Mouse (Mus musculus) A20 (cell line): ENCODE data around the gene Mettl2.
A peak's percentile ranks its signal among the peaks of the same experiment; 100 is the strongest.
"Not testable (repeated sequence)": the region's sequence is repeated elsewhere in the genome, so short reads cannot be mapped to it uniquely, and the experiment has no call there.

Experiments used
- DNase-seq: peaks from one replicate; pipeline ENCODE4 v3.0.0-alpha.2; 2011; ENCODE audit warnings: low read depth, low spot score

The Mettl2 gene

DNA sequence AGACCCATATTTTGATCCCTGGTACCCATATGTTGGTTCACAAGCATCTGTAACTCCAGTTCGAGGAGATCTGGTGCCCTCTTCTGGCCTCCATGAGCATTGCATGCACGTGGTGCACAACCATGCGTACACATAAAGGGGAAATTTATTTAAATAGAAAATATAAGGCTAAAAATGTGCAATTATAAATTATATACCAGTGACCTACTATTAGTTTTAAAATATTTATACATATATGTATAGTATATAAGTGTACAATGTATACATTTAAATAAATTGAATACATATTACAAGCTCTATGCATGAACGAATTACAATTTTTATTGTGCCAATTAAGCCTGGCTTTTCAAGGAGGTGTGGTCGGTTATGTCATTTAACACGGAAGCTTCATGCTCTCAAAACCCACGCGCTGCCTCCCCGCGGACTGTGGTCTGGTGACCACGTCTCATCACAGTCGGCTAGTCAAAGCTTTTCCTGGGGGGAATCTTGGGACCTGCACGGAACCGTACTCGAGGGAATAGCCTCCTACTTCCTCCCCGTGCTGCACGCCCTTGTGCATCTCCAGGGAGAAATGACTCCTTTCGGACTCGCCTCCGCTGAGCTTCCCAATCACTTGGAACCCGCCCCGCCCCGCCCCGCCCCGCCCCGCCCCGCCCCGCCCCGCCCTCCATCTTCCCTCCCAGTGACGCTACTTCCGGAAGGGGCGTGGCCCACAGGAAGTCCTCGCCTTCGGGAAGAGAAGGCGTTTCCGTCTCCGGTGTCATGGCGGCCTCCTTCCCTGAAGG, at the start of gene Mettl2:
Mettl2 (plus strand) TSS at position 691 of the 785 bp plus-strand sequence.
- peak; percentile 94 for DNase-seq

DNA sequence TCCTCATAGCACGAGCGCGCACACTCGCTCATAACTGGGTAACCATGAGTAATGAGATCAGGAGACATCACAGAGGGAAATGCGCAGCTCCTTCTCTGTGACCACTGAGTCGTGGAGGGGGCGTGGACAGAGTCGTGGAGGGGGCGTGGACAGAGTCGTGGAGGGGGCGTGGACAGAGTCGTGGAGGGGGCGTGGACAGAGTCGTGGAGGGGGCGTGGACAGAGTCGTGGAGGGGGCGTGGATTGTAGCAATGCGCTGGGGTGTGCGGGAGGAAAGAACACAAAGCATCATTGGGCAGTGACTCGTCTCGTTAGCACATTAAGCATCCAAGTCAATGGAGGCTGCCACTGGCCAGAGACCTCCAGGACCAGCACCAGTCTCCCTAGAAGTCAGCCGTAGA, 13.8 kb upstream of the Mettl2 start:
- DNase-seq: not testable (repeated sequence)

DNA sequence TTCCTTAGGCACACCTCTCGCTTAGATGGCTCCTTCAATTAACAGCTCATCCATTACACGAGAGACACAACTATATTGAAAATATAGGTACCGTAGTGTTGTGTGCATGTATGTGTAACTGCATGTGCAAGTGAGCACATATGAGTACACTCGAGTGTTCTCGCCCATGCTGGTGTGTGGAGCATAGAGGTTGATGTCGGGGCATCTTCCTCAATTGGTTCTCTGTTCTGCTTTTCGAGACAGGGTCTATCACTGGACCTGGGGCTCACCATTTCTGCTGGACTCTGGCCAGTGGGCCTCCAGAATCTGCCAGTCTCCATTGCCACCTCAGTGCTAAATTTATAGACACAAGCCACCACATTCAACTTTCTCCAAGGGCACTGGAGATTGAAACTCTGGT, 8.4 kb upstream of the Mettl2 start:
- no peak for DNase-seq

DNA sequence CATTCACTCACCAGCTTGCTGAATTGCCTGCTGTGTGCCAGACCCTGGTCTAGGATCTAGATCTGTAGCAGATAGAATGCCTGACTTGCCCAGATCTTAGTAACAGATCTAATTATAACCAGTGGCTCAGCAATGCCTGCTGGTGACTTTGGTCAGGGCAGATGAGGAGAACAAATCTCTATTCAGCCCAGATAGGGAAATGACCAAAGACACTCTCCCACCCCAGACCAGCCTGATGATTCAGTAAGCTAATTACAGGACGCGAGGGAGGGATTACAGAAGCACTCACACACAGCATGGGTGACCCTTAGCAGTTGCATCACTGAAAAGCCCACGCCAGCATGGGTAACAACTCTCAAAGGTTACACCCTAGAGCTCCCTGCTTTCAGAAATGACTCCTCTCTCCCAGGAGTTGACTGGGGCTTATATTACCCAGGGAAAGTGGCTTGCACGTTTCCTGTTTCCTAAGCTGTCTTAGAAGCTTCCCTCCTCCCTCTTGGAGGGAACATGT, 5.6 kb upstream of the Mettl2 start:
- no peak for DNase-seq

DNA sequence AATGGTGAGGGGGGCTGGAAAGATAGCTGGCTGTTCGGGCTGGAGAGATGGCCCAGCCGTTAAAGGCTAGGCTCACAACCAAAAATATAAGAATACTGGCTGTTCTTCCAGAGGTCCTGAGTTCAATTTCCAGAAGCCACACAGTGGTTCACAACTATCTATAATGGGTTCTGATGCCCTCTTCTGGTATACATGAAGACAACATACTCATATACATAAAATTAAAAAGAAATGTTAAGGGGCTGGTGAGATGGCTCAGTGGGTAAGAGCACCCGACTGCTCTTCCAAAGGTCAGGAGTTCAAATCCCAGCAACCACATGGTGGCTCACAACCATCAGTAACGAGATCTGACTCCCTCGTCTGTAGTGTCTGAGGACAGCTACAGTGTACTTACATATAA, 4.4 kb upstream of the Mettl2 start:
- peak; percentile 39 for DNase-seq

DNA sequence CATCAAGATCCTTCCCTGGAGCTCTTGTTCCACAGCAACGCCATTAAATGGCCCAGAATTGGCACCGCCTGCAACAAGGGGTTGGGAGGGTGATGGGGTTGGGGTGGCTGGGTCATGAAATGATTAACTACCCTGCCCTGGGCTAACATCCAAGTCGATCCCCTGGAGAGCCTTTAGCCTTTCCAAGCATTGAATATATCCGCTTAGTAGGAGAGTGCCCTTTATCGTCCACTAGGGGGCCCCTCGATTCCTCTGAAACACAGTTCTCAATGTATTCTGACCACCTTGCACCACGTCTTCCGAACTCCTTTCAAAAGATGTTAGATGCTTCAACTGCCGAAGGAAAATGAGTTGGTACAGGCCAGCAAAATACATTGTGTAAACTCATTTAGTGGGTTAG, 2.2 kb upstream of the Mettl2 start:
- DNase-seq: peak; percentile 80

DNA sequence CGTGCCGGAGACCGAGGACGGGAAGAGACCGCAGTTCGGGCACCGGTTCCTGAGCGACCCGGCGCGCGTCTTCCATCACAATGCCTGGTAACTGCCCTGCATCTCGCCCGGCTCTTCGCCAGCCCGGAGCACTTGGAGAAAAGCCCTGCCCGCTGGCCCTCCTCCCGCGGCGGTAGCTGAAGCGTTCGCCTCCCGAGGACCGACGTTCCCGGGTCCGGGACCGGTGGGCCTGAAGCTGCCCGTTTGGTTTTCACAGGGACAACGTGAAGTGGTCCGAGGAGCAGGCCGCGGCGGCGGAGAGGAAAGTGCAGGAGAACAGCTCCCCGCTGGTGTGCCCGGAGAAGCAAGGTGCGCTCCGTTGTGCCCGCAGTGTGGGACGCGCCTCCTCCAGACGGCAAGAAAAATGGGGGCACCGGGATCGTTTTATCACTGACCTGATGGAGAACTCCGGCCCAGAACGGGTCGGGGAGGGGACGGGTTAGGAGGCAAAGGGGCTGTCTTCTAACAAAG, 350 bp downstream of the Mettl2 start:
- no peak for DNase-seq

DNA sequence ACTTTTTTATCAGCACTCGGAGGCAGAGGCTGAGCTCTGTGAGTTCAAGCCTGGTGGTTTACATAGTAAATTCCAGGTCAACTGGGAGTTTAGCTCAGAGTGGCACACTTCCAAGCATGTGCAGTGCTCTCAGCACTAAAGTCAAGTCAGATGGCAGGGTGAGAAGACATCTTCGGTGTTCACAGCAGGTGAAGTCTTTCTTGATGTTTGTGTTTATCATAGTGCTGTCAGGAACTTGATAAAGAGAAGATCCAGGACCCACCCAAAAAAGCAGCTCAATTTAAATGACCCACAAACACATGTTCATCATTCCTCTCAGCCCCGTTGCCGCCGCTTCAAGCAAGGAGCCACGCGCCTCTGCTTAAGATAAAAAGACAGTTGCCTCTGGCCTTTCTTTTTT, 9.5 kb downstream of the Mettl2 start:
- DNase-seq: no peak

DNA sequence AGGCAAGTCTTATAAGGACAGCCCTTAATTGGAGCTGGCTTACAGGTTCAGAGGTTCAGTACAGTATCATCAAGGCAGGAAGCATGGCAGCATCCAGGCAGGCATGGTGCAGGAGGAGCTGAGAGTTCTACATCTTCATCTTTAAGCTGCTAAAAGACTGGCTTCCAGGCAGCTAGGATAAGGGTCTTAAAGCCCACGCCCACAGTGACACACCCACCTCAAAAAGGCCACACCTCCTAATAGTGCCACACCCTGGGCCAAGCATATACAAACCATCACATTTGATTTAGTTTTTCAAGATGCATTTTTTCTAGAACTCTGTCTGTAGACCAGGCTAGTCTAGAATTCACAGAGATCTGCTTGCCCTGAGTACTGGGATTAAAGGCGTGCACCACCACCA, 11.0 kb downstream of the Mettl2 start:
- DNase-seq: not testable (repeated sequence)

DNA sequence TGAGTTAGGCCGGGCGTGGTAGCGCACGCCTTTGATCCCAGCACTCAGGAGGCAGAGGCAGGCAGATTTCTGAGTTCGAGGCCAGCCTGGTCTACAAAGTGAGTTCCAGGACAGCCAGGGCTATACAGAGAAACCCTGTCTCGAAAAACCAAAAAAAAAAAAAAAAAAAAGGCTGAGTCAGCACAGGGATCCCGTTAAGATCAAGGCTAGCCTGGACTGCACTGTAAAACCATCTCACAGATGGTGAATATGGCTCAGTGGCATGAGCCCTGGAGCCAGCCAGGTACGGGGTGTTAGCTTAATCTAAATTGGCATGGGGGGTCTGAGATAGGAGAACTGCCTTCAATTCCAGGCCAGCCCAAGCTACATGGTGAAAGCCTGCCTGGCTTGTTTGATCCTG, 14.3 kb downstream of the Mettl2 start:
- not testable (repeated sequence) for DNase-seq

DNA sequence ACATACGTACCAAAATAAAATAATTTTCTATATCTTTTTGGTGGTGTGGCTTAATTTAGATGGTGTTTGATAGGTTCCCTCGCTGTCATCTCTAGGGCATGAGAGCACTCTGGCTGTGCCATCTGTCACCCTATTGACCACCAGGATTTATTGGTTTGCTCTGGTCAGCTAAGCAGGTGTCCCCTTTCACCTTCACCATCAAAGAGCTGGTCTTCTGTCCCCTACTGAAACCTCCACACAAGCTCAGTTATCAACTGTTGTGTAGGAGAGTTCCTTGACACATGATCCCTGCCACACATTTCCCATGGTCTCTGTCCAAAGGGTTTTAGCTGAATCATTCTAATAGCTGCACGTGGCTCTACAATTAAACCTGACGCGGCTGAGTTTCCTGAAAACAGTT, 14.9 kb downstream of the Mettl2 start:
- no peak for DNase-seq

DNA sequence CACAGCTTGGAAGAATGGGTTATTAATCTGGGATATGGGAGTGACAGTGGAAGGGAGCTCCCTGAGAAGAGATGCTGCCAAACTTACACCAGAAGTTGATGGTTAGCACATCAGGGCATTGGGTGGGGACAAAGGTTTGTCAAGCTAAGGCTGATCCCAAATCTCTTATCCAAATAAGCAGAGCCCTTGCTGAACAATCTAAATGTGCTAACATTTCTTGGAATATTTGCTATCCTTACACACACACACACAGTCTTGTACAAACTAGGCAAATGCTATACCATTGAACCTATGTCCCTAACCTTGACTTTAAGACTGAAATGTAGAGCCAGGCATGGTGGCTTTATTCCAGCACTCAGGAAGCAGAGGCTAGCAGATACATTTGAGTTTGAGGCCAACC, 17.3 kb downstream of the Mettl2 start:
- no peak for DNase-seq

DNA sequence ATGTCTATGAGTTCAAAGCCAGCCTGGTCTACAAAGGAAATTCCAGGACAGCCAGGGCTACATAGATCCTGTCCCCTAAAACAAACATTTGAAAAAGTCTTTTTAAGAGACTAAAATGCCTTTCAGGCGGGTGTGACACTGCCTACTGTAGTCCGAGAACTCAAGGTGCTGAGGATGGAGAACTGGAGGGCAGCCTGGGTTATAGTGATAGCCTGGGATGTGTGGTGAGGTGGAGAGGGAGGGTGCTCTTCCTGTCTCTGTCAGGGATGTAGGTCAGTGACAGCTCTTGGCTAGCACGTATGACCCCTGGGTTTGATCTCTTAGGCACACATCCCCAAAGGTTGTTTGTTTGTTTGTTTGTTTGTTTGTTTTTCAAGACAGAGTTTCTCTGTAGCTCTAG, 17.9 kb downstream of the Mettl2 start:
- no peak for DNase-seq

DNA sequence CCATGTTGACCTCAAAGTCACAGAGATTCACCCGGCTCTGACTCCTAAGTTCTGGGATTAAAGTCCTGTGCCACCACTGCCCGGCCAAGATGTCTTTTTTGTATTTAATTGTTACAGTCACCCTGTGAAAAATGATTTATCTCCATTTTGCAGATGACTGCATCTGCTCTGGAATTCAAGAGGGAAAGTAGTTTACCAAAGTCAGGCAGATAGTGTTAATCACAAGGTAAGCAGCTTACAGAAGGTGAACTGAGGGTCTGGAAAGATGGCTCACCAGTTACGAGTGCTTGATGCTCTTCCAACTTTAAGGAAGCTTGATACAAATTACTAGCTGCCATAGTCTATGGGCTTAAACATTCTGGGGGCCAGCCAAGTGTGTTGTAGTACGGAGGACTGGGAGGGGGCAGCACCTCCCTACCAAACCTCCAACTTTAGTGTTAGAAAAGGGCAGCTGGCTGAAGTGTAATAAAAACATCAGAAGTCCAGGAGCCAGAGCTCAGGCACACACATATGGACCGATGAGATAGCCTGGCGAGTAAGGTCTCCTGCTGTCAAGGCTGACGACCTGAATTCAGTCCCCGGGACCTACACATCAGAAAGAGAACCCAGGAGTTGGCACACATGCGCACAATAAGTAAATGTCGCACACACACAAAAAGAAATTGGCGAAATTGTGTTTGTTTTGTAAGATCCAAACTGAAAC, 18.4 kb downstream of the Mettl2 start:
- DNase-seq: no peak

DNA sequence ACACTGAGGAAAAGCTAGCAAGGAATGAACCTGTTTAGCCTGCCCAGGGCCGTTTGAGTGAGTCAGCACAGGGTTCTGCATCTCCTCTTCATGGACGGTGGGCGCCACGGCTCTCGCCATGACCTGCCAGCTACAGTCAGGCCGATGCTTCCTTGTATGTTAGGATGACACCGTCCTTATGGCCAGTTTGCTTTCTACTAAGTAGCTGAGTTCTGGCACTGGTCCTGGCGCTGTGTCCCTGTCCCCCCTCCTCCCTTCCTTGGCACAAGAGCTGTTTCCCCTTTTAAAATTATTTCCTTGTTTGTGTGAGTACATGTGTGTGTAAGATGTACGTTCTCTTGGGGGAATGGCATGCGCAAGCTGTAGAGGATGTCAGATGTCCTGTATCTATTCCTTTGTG, 19.0 kb downstream of the Mettl2 start:
- DNase-seq: no peak

DNA sequence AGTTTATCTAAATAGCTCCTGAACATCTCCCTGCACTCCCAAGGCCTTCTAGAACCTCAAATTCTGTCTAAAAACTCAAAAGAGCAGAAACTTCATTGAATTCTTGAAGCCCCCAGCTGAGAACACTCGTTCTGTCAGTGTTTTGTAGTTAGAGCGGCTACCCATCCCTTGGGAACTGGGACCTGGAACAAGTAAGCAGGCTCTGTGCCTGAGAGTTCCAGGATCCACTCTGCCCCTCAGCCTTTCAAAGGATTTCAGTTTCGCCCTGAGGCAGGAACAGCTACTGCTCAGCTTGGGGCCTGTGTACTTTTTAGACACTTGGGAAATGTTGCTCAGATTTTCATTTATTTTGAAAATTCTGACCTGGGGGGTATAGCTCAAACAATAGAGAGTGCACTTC, 20.4 kb downstream of the Mettl2 start, which contains the start of gene Gm10842:
Gm10842 (plus strand) TSS at position 301 of the 400 bp plus-strand sequence.
- no peak for DNase-seq

DNA sequence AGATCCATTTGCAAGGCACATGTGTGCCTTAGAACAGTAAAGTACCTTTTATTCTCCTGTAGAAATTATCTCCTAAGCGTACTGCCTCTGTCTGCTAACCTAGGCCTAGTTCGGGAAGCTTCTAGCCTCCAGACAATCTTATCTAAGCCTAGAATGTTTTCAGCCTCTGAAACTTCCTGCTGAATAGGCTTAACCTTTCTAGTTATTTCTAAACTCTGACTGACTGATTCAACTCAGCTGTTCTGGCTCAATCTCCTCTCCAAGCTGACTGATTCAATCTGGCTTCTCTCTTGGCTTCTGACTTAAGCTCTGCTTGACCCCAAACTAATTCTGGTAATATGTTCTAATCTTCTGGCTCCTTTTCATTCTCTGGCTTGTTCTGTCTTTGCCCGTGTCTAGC, 23.1 kb downstream of the Mettl2 start:
- no peak for DNase-seq

DNA sequence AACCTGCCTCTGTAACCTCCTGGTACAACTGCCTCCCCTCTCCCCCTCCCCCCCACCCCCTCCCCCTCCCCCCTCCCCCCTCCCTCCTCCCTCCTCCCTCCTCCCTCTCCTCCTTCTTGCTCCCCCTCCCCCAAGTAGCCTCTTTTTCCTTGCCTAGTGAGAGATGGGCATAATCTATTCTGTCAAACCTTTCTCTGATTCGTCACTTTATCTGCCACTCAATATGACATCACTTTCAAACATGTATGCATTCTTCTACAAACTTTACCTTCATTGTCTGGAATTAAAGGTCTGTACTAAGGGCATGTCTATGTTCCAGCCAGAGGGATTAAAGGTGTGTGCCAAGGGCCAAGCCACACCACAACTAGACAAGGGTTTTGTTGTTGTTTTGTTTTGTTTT, 23.5 kb downstream of the Mettl2 start:
- peak; percentile 23 for DNase-seq

DNA sequence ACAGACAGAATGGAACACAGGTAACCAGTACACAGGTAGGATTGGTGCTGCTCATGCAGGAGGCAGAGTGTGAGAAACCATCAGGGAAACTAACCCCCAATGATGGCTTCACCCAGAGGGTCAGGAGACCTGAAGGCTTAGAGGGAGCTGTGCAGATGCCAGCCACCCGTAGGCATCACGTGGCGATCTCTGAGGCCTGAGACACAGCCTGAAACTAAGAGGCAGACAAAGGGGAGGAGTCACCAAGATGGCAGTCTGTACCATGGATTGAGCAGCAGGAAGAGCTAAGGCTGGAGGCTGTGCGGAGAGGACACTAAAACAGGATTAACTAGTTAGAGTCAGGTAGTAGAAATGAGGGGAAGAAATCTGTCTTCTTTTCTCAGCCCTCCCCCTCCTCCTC, 24.5 kb downstream of the Mettl2 start:
- peak; percentile 7 for DNase-seq

DNA sequence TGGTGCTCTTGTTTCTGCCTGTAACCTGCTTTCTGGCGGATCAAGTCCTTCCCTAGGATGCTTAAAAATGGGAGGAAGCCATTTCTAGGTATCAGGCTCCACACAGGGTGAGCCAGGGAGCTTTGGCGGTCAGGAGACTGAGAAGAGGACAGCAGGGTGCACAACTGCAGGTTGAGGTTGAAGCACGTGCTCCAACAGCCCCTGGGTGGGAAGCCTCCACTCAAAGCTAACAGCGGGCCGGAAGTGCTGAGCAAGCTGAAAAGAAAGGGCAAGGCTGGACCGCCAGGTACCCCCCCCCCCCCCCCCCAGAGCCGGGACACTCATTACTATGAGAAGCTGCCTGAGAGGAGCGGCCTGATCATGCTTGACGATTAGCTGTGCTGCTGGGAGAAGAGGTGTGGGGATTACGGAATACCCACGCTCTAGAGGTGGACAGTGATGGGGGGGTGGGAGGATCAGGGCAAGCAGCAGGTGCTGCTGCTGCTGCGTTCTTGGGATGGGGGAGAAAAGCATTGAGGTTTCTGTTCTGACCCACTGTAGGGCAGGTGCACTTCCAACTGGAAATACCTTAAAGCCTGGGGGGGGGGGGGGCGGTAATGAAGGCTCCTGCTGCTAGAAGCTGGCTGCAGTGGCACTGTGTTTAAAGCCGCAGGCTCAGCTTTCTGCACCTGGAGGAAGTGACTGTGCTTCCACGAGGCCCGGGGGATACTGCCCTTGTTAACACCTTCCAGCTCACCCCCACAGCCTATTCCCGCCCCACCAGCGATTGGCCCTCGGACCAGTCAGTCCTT, 25.2 kb downstream of the Mettl2 start:
- DNase-seq: no peak

DNA sequence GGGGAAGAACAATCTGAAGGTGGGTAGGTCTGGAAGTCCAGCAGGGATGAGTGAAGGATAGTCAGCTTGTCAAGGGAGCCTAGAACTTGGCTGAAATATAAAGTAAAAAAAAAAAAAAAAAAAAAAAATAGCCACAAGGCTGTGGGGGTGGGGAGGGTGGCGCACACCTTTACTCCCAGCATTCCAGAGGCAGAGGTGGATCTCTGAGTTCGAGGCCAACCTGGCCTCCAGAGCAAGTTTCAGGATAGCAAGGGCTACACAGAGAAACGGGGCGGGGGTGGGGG, 25.7 kb downstream of the Mettl2 start:
- no peak for DNase-seq

DNA sequence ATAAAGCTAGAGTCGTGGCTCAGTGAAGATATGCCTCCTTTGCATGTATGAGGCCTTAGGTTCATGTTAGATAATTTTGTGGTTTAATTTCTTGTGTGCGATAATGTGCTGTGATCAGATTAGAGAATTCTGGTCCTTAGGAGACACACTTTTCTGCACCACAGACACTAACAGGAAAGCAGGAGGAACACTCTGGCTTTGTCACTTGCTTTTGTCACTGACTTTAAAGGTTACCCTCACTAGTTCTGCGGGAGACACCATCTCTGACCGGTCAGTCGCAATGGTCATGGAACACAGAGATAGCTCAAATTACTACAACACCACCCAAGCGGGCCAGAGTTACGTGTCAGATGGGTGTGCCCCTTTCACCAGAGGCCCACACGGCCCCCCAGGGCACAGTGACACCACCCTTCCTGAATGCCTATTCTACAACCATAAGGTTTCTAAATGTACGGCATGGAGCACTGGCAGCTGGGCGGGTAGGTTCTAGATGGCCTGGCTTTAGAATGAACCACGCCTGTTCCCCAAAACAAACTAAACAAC, 26.2 kb downstream of the Mettl2 start:
- DNase-seq: no peak
